Mouse (Mus musculus): ENCODE measurements around the gene Bcl2.

Gene Bcl2

DNA sequence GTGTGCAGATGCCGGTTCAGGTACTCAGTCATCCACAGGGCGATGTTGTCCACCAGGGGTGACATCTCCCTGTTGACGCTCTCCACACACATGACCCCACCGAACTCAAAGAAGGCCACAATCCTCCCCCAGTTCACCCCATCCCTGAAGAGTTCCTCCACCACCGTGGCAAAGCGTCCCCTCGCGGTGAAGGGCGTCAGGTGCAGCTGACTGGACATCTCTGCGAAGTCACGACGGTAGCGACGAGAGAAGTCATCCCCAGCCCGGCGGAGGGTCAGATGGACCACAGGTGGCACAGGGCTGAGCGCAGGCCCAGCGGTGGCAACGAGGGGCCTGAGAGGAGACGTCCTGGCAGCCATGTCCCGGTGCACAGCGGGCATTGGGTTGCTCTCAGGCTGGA, 1.7 kb downstream of the Bcl2 start:
- DNase-seq (ENCODE audit: low spot score): peak; percentile 29

- no peak for DNase-seq (ENCODE audit: low spot score)
Observed at GRCm38 (mm10) chr1:106711356-106712125, 2.5 kb downstream of the Bcl2 start.

DNA sequence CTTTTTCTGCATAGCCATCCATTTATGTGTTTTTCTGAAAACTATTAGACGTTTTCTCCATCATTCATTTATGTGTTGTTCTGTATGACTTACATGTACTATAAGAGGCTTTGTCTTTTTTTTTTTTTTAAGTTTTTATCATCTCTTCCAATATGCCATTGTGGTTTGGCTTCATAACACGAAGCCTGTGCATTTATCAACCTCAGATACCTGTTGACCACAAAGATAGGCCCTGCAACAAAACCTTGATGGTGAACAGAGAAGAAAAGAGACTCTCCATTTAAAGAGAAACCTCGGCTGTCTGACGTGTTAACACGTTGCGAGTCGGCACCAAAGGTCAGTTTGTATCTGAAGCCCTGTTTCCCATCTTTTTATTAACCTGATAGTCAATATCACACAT, 3.9 kb downstream of the Bcl2 start:
- no peak for DNase-seq (ENCODE audit: low spot score)

- DNase-seq (ENCODE audit: low spot score): no peak
Observed at GRCm38 (mm10) chr1:106707036-106707880, 6.8 kb downstream of the Bcl2 start.

- DNase-seq (ENCODE audit: low spot score): no peak
Observed at GRCm38 (mm10) chr1:106703183-106703582, 10.9 kb downstream of the Bcl2 start.

- DNase-seq (ENCODE audit: low spot score): no peak
Observed at GRCm38 (mm10) chr1:106702471-106703175, 11.5 kb downstream of the Bcl2 start.

DNA sequence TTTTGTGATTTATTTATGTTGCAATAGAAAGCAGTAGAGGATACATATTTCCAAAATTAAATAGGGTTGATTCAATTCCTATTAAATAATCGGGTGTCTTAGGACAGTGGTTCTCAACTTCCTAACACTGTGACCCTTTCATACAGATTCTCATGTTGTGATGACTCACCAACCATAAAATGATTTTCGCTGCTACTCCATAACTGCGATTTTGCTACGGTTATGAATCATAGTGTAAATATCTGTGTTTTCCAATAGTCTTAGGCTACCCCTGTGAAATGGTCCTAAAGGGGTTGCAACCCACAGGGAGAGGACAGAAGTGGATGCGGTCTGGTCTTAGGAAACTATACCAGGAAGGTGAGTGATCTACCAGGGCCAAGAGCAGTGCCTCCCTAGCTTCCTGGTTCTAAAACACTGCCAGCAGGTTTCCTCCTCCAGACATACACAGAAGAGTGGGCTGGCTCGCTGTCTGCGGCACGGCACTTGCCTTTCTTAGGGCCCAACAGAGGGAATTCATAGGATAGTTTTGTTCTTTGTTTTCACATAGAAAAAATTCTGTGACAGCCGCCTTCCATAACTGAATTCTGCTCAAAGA, 13.5 kb downstream of the Bcl2 start:
- DNase-seq (ENCODE audit: low spot score): no peak

GRCm38 (mm10) chr1:106696472-106696871, 17.6 kb downstream of the Bcl2 start:
- DNase-seq (ENCODE audit: low spot score): no peak

- DNase-seq (ENCODE audit: low spot score): no peak
Observed at GRCm38 (mm10) chr1:106695649-106696048, 18.4 kb downstream of the Bcl2 start.

DNA sequence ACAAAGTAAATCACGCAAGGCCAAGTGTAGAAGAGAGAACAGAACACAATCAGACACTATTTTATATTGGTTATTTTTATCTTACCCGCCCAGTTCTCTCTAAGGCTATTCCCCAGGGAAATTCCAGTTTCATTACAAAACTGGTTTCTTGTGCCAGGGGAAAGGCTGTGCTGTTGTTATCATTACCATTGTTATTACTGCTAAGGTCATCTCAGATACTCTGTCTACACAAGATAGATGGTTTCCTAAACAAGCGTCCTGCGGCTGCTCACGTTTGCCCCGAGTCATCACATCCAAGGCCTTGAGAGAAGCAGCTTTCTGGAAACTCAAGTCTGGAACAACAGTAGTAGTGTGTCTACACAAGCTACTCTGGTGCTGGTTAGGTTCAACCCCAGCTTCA, 19.8 kb downstream of the Bcl2 start:
- no peak for DNase-seq (ENCODE audit: low spot score)

DNA sequence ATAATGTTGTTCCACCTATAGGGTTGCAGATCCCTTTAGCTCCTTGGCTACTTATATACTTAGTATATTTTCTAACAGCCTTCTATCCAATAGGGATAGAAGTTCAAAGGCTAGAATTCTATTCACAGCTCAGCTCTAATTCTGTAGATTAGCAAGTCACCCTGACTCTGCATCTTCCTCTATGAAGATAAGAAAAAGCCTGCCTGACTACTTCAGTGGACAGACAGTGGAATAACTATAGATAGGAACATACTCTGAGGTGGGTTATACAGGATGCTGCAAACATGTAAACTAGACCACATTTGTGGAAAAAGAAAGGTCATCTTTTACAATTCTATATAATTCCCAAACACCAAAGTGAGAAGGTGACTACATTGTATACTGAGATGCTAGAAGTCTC, 21.5 kb downstream of the Bcl2 start:
- DNase-seq (ENCODE audit: low spot score): no peak

- no peak for DNase-seq (ENCODE audit: low spot score)
Observed at GRCm38 (mm10) chr1:106690887-106691286, 23.2 kb downstream of the Bcl2 start.

GRCm38 (mm10) chr1:106688161-106688516, 25.9 kb downstream of the Bcl2 start:
- no peak for DNase-seq (ENCODE audit: low spot score)

DNA sequence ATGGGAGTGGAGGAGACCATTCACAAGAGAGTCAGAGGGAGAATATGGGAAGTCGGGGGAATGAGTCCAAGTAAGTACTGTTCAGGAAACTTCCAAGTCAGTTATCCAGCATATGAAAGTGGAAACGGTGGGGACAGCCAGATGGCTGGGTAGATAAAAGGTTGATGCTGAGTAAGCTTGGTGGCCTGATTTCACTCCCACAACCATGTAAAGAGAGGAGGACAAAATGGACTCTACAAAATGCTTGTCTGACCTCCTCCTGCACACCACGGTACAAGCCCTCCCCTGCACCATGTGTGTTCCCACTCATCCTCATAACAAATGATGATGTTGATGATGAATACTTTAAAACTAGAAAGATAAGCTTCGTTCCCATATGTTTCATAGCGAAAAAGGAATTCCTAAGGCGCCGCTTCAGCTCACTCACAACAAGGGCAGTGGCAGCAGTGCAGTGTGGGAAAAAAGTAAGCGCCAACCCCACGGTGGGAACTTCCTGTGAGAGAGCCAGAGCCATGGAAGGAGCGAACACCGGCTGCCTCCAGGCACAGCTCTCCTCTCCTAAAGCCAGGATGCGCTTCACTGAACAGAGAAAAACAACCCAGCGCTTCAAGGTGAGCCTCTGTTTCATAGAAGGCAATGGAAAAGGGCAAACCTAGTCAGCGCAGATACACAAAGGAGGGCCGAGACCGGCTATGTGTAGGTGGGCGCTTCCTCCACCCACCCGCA, 26.5 kb downstream of the Bcl2 start:
- DNase-seq (ENCODE audit: low spot score): no peak

DNA sequence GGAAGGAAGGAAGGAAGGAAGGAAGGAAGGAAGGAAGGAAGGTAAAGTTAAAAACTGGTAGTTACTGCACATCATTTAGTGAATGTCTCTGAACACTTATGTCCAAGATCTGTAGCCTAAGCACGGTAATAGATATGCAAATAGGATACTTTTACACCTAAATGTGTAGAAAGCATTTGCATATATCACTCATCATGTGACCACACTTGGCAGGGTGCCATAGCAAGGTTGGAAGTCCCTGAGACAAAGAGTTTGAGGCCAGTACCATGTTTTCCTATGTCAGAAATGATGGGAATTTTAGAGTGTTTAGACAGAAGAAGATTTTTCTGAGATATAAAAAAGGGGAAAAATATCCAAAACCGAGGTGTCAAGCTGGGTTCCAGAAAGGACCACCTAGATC, 28.4 kb downstream of the Bcl2 start:
- DNase-seq (ENCODE audit: low spot score): no peak

- DNase-seq (ENCODE audit: low spot score): no peak
Observed at GRCm38 (mm10) chr1:106684546-106684945, 29.5 kb downstream of the Bcl2 start.

DNA sequence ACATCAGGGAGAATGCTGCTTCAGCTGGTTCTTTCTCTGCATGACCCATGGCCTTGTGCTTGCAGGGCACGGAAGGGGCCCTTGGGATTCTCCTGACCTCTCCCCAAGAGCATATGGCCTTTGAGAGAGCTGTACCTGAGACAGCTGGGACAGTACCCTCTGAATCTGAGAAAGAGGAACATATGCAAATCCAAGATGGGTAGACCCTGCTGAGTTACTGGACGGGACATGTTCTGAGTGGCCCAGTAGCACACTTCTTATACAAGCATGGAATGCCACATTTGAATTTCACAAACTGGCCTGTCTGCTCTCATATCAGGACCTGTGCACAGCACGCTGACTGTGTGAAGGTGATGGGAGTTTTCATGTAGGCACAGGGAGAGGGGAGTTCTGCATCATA, 31.2 kb downstream of the Bcl2 start:
- no peak for DNase-seq (ENCODE audit: low spot score)

GRCm38 (mm10) chr1:106679800-106680515, 34.1 kb downstream of the Bcl2 start:
- no peak for DNase-seq (ENCODE audit: low spot score)

GRCm38 (mm10) chr1:106678060-106678478, 36.0 kb downstream of the Bcl2 start:
- DNase-seq (ENCODE audit: low spot score): no peak

DNA sequence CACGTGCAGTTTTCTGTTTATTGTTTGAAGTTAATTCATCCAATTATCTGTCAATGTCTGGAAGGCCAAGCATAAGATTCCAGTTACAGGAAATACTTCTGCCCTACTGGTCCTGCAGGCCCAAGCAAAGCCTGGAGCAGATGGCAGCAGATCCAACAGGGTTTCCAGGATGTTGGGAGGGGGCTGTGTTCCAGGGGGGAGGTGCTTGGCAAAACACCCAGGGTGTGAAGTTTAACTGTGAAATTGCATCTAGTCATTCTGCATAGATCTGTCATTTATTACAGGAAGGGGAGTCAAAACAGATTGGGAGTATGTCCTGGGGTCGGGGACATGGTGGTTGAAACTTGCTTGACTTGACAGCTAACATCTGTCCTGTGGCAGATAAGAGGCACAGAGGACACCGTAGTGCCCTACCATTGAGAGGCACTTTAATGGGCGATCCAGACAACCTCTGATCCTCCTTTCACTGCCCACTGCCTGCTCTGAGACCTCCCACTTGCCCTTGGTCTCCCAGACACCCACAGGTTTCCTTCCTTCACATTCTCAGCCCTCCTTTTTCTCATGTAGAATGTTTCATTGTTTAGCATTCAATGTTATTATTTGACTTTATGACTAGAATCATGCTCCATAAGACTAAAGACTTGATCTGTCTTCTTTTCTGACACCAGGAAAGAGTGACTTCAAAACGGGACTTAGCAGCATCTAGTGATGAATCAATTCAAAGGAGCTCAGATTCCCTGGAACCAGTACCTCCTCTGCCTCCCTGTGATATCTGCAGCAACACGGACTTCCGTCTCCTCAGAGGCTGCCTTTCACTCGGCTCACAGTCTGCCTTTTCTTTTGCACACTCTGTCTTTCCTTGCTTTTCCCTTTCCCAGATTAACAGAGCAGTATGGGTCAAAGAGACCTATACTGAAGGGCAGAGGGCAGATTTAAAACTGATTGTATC, 47.7 kb downstream of the Bcl2 start:
- no peak for DNase-seq (ENCODE audit: low spot score)
